Mouse (Mus musculus): ENCODE measurements at regions not wholly inside any gene's neighbourhood (a gene's known extent, or its start where the extent isn't known, plus 50 kb on each side); places are given as distances from the start of the nearest gene placed in this dataset.

- Histone ChIP-seq H3K4me3 (replicated peaks; ENCODE audit: extremely low read depth, low read depth, low read length) (no peak overlapping the region), H3K4me1 (ENCODE audit: control insufficient read depth, insufficient read depth, low read length) (no peaks in the 10 kb centered on the region)
- 65% methylated on average over 2 of the region's 2 CpGs for WGBS
- TF ChIP-seq CTCF (IDR thresholded peaks at IDR 0.05; ENCODE audit: insufficient read depth, low read length) = no peak
- no peak for TF ChIP-seq POLR2A (IDR thresholded peaks at IDR 0.05; ENCODE audit: borderline replicate concordance, extremely low read depth, low read depth, low read length)
- DNase-seq = no peak
These were observed 54.2 kb upstream of the Plppr5 start for GRCm38 (mm10) chr3:117520461-117520860.

GRCm38 (mm10) chr3:117508090-117508489 is 66.5 kb upstream of the Plppr5 start:
- no peak for DNase-seq
- no peak for TF ChIP-seq POLR2A (IDR thresholded peaks at IDR 0.05; ENCODE audit: borderline replicate concordance, extremely low read depth, low read depth, low read length)
- TF ChIP-seq CTCF (IDR thresholded peaks at IDR 0.05; ENCODE audit: insufficient read depth, low read length) = no peak
- no peak overlapping the region for H3K4me3 ChIP-seq (replicated peaks; ENCODE audit: extremely low read depth, low read depth, low read length)
- no peaks in the 10 kb centered on the region for H3K4me1 ChIP-seq (ENCODE audit: control insufficient read depth, insufficient read depth, low read length)

- no peak for DNase-seq
- WGBS = 82% methylated on average over 1 of the region's 1 CpGs
- TF ChIP-seq CTCF (IDR thresholded peaks at IDR 0.05; ENCODE audit: insufficient read depth, low read length) (no peak), POLR2A (IDR thresholded peaks at IDR 0.05; ENCODE audit: borderline replicate concordance, extremely low read depth, low read depth, low read length) (no peak)
- H3K4me3 ChIP-seq (replicated peaks; ENCODE audit: extremely low read depth, low read depth, low read length) = no peak overlapping the region
- H3K4me1 ChIP-seq (ENCODE audit: control insufficient read depth, insufficient read depth, low read length) = no peaks in the 10 kb centered on the region
These were observed 68.4 kb upstream of the Plppr5 start for GRCm38 (mm10) chr3:117506151-117506723.

DNA sequence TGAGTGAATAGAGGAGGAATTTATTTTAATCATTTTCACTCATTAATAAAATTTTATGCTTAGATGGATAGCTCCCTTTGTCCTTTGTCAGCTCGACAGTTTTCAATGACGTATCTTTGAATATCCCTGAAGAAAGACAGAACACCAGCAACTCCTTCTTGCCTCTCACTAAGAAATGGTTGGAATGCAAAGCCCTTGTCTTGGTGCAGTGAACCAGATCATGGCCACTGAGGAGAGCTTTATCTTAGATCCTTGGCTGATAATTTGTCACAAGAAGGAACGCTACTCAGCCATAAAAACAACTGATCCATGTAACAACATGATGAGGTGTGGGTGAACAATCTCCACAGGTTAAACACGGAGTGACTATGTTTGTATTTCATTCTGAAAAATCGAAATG is 73.5 kb upstream of the Plppr5 start:
- Histone ChIP-seq H3K4me1 (ENCODE audit: control insufficient read depth, insufficient read depth, low read length) (no peaks in the 10 kb centered on the region), H3K4me3 (replicated peaks; ENCODE audit: extremely low read depth, low read depth, low read length) (no peak overlapping the region)
- 67% methylated on average over 5 of the region's 5 CpGs for WGBS
- DNase-seq = no peak
- TF ChIP-seq CTCF (IDR thresholded peaks at IDR 0.05; ENCODE audit: insufficient read depth, low read length) (no peak), POLR2A (IDR thresholded peaks at IDR 0.05; ENCODE audit: borderline replicate concordance, extremely low read depth, low read depth, low read length) (no peak)

DNA sequence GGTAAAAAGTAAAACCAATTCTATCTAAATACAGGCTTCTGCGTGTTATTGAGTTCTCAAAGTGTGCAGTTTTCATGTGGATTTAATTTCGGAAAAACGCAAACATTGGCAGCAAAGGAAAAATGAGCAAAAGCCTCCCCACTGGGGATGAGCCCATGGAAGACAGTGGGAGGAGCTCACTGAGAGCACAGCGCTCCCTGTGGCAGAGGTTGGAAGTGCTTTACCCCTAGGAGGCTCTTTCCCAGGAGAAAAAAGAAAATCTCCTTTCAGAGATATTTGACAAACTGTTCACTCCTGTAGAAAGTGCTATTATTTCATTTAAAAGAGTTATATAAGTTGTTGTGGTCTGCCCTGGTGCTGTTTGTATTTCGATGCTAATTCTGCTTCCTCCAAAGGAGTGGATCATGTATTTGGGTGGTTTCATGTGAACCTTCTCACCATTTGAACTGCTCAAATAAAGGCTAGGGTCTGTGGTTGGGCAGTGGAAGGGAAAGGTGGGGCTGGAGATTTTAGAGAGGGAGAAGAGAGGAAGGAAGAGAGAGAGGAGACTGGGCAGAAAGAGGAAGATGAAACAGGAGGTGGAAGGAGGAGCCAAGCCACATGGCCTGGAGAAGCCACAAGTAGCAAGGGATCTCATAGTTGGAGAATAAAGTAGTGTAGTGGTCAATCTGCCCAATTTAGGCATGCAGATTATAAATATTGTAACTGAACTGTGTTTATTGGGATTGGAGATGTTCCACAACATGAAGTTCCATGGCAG is 76.3 kb upstream of the Plppr5 start:
- Histone ChIP-seq H3K4me3 (replicated peaks; ENCODE audit: extremely low read depth, low read depth, low read length) (no peak overlapping the region), H3K4me1 (ENCODE audit: control insufficient read depth, insufficient read depth, low read length) (no peaks in the 10 kb centered on the region)
- WGBS = 84% methylated on average over 5 of the region's 5 CpGs
- no peak for TF ChIP-seq POLR2A (IDR thresholded peaks at IDR 0.05; ENCODE audit: borderline replicate concordance, extremely low read depth, low read depth, low read length)
- DNase-seq = no peak

- TF ChIP-seq CTCF (IDR thresholded peaks at IDR 0.05; ENCODE audit: insufficient read depth, low read length) (peak; percentile 17; the same call in 1 of the 2 replicates), POLR2A (IDR thresholded peaks at IDR 0.05; ENCODE audit: borderline replicate concordance, extremely low read depth, low read depth, low read length) (no peak)
- Histone ChIP-seq H3K4me1 (ENCODE audit: control insufficient read depth, insufficient read depth, low read length) (no peaks in the 10 kb centered on the region), H3K4me3 (replicated peaks; ENCODE audit: extremely low read depth, low read depth, low read length) (no peak overlapping the region)
- 44% methylated on average over 2 of the region's 2 CpGs for WGBS
- no peak for DNase-seq
These were observed 80.5 kb upstream of the Plppr5 start for GRCm38 (mm10) chr3:117494118-117494517.

DNA sequence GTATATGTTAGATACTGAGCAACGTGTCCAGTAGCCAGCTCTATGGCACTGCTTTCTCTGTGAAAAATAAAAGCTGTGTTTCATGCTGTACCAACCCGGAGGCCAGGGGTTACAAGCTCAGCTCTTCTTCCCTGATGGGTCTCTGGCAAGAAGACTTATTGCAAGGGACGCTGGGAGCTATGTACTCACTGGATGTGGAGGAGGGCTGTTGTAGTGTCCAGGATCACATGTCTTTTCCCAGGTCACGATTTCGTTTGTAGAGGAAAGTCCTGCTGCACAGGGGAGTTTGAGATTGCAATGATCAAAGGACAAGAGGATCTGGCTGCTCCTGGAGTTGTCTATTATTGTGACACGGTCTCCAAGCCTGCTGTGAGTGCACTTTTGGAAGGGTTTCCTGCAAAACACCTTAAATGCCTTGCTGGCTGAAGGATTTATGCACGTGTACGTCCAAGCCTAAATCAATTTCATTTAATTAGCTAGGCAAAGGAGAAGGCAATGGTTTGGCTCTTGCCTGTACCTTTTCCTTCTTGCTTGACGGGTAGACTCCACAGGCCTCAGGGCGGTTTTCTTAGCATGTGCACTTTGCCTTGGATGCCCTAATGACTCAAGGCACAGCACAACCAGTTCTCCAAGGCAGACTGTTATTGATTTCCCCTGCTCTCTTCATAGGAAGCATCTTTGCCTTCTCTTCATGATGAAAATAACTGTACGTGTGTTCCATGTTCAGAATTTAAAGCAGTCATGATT is 87.2 kb upstream of the Plppr5 start:
- 70% methylated on average over 11 of the region's 11 CpGs for WGBS
- H3K4me1 ChIP-seq (ENCODE audit: control insufficient read depth, insufficient read depth, low read length) = no peaks in the 10 kb centered on the region
- DNase-seq = no peak
- H3K4me3 ChIP-seq (replicated peaks; ENCODE audit: extremely low read depth, low read depth, low read length) = no peak overlapping the region
- TF ChIP-seq CTCF (IDR thresholded peaks at IDR 0.05; ENCODE audit: insufficient read depth, low read length) (no peak), POLR2A (IDR thresholded peaks at IDR 0.05; ENCODE audit: borderline replicate concordance, extremely low read depth, low read depth, low read length) (no peak)

DNA sequence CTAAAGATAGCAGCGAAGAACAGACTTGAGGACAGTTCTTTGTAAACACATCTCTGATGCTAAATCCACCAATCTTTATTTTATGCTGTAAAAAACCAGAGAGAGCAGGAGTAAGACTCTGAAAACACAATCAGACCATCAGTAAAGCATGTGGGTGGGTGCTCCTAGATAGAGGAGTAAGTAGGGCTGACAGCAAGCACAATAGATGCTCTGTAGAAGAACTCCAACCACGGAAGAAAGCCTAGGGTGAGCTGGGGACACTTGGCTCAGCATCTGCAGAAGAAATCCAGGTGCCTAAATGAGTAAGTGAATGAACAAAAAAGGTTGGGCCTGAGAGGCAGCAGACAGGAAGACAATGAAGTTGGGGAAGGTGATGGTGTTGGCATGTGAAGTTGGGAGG is 88.3 kb upstream of the Plppr5 start:
- H3K4me3 ChIP-seq (replicated peaks; ENCODE audit: extremely low read depth, low read depth, low read length) = no peak overlapping the region
- TF ChIP-seq POLR2A (IDR thresholded peaks at IDR 0.05; ENCODE audit: borderline replicate concordance, extremely low read depth, low read depth, low read length) (no peak), CTCF (IDR thresholded peaks at IDR 0.05; ENCODE audit: insufficient read depth, low read length) (no peak)
- no peak for DNase-seq
- no peaks in the 10 kb centered on the region for H3K4me1 ChIP-seq (ENCODE audit: control insufficient read depth, insufficient read depth, low read length)
- 74% methylated on average over 2 of the region's 2 CpGs for WGBS

DNA sequence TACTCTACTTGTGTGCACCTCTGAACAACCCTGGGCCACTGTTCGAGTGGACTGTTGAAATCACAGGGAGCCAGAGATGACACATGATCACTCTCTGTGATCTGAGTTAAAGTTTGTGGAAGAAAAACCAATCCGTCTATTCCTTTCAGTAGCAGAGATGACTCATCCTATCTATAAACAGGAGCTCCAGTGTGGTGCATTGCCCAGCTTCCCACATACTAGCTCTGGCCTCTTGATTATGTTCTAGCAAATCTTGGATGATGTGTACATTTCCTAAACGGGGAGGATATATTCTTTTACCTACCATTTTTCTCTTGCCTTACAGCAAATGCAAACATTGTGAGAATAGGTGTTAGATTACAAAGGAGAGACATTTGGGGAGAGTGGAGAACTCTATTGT is 94.5 kb upstream of the Plppr5 start:
- DNase-seq = no peak
- no peak for TF ChIP-seq CTCF (IDR thresholded peaks at IDR 0.05; ENCODE audit: insufficient read depth, low read length)
- TF ChIP-seq POLR2A (IDR thresholded peaks at IDR 0.05; ENCODE audit: borderline replicate concordance, extremely low read depth, low read depth, low read length) = no peak
- WGBS = 37% methylated on average over 3 of the region's 3 CpGs
- no peak overlapping the region for H3K4me3 ChIP-seq (replicated peaks; ENCODE audit: extremely low read depth, low read depth, low read length)
- H3K4me1 ChIP-seq (ENCODE audit: control insufficient read depth, insufficient read depth, low read length) = no peaks in the 10 kb centered on the region
